Mouse (Mus musculus): ENCODE results near the gene Dph1. TPM values are rescaled to one million over a fixed set of nuclear protein-coding genes. Genes with fewer than 3 reads are reported as not detected.

The Dph1 gene
- polyA plus RNA-seq, 1 experiment from 2014 or later = 32.7 TPM

- no peak overlapping the region for H3K4me3 ChIP-seq
- no peaks in the 10 kb centered on the region for H3K9me3 ChIP-seq (replicated peaks)
- 77% methylated on average over 4 of the region's 4 CpGs for WGBS
- H3K27ac ChIP-seq = no peak overlapping the region
- H3K36me3 ChIP-seq = 0 out of 2 replicates have a peak, but pooled peaks cover 4% of the 10 kb centered on the region
- no peaks in the 10 kb centered on the region for H3K27me3 ChIP-seq (ENCODE audit: low read depth, poor library complexity, severe bottlenecking)
- no peak for DNase-seq (ENCODE audit: low spot score)
- H3K4me1 ChIP-seq = peaks cover 34% of the 10 kb centered on the region
These were observed 59.7 kb downstream of the Dph1 start for GRCm38 (mm10) chr11:75131300-75131699.

DNA sequence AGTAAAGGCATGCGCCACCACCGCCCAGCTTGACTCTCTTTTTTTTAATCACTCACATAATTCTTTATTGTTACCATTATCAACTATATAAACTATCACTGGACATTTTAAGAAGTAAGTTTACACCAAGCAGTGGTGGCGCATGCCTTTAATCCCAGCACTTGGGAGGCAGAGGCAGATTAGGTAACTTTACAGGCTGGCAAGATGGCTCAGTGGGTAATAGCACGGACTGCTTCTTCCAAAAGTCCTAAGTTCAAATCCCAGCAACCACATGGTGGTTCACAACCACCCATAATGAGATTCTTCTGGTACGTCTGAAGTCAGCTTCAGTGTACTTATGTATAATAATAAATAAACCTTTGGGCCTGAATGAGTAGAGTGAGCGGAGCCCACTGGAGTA is 61.6 kb downstream of the Dph1 start:
- no peak for DNase-seq (ENCODE audit: low spot score)
- 96% methylated on average over 6 of the region's 6 CpGs for WGBS
- no peaks in the 10 kb centered on the region for H3K27me3 ChIP-seq (ENCODE audit: low read depth, poor library complexity, severe bottlenecking)
- H3K4me3 ChIP-seq = no peak overlapping the region
- H3K36me3 ChIP-seq = 0 out of 2 replicates have a peak, but pooled peaks cover 4% of the 10 kb centered on the region
- H3K27ac ChIP-seq = no peak overlapping the region
- no peaks in the 10 kb centered on the region for H3K9me3 ChIP-seq (replicated peaks)
- H3K4me1 ChIP-seq = peaks cover 16% of the 10 kb centered on the region

MicroRNA genes within 50 kb of the gene (microRNA counts, 519-probe panel; counts per million panel counts)
- microRNA mmu-miR-132 (684 counts per million, percentile 72 among the panel's probes with 10 or more counts), microRNA mmu-miR-212 (684 counts per million, percentile 72 among the panel's probes with 10 or more counts)

Small RNA genes lying within 50 kb of the gene (microRNA-seq; reads per million reads assigned to microRNA genes)
- gene Mir132 (40.4 reads per million, percentile 39 among the genes with 10 or more reads in this experiment), gene Mir212 (7.0 reads per million, percentile 14 among the genes with 10 or more reads in this experiment)

Other genes with a start within 250 kb of the Dph1 start
- 0.99 and 3.5 TPM in 2 replicates for gene Hic1, start 21.7 kb downstream of the Dph1 start, polyA plus RNA-seq (2016; fragmentation: Nextera tagmentation; extraction: Ambion mirVana)
- gene Ovca2, start 12.4 kb downstream of the Dph1 start, polyA plus RNA-seq (2016; fragmentation: Nextera tagmentation; extraction: Ambion mirVana) = 38.0 and 39.9 TPM in 2 replicates
- 0.90 and 1.3 TPM in 2 replicates for gene Rtn4rl1, start 2.5 kb upstream of the Dph1 start, polyA plus RNA-seq (2016; fragmentation: Nextera tagmentation; extraction: Ambion mirVana)
- gene Rpa1, start 157.1 kb upstream of the Dph1 start, polyA plus RNA-seq (2016; fragmentation: Nextera tagmentation; extraction: Ambion mirVana) = 178 and 185 TPM in 2 replicates
- gene Smyd4, start 157.2 kb upstream of the Dph1 start, polyA plus RNA-seq (2016; fragmentation: Nextera tagmentation; extraction: Ambion mirVana) = 15.0 and 17.1 TPM in 2 replicates
- gene Serpinf1, start 231.5 kb upstream of the Dph1 start, polyA plus RNA-seq (2016; fragmentation: Nextera tagmentation; extraction: Ambion mirVana) = 214 and 217 TPM in 2 replicates
- gene Serpinf2, start 248.3 kb upstream of the Dph1 start, polyA plus RNA-seq (2016; fragmentation: Nextera tagmentation; extraction: Ambion mirVana) = 0.36 TPM in 1 of 2 replicates, not detected in the other

Measured in limb, embryonic 10.5 days (tissue).